Mouse (Mus musculus): ENCODE data around the gene Trim2.

Gene Trim2

GRCm38 (mm10) chr3:84181717-84182116 lies 125.0 kb downstream of the Trim2 start:
- DNase-seq: no peak

GRCm38 (mm10) chr3:84181102-84181501 lies 125.6 kb downstream of the Trim2 start:
- no peak for DNase-seq

GRCm38 (mm10) chr3:84180304-84180703 lies 126.4 kb downstream of the Trim2 start:
- no peak for DNase-seq

- no peak for DNase-seq
Measured at GRCm38 (mm10) chr3:84177834-84178233, 128.8 kb downstream of the Trim2 start.

- peak; percentile 79 to 89 for DNase-seq
Measured at GRCm38 (mm10) chr3:84175337-84176315, 131.1 kb downstream of the Trim2 start.

GRCm38 (mm10) chr3:84173581-84174154 lies 133.0 kb downstream of the Trim2 start, which contains the start of gene Gm6525:
Gene Gm6525, plus strand, starts transcription at chr3:84174104.
- no peak for DNase-seq

- peak in 1 of 2 experiments; percentile 33 for DNase-seq
Measured at GRCm38 (mm10) chr3:84172406-84172805, 134.3 kb downstream of the Trim2 start.

- DNase-seq: no peak
Measured at GRCm38 (mm10) chr3:84169393-84170005, 137.2 kb downstream of the Trim2 start.

- DNase-seq: no peak
Measured at GRCm38 (mm10) chr3:84168943-84169342, 137.7 kb downstream of the Trim2 start.

GRCm38 (mm10) chr3:84166073-84166472 lies 140.6 kb downstream of the Trim2 start:
- DNase-seq: no peak

GRCm38 (mm10) chr3:84165391-84165790 lies 141.3 kb downstream of the Trim2 start:
- DNase-seq: no peak

GRCm38 (mm10) chr3:84157559-84158350 lies 148.9 kb downstream of the Trim2 start:
- no peak for DNase-seq

GRCm38 (mm10) chr3:84157011-84157410 lies 149.7 kb downstream of the Trim2 start:
- no peak for DNase-seq

GRCm38 (mm10) chr3:84156105-84156504 lies 150.6 kb downstream of the Trim2 start:
- DNase-seq: no peak

GRCm38 (mm10) chr3:84155558-84156006 lies 151.1 kb downstream of the Trim2 start, which contains the start of gene Mnd1:
Gene Mnd1, minus strand, starts transcription at chr3:84155786.
- DNase-seq: peak; percentile 95 to 98

GRCm38 (mm10) chr3:84155146-84155545 lies 151.5 kb downstream of the Trim2 start:
- no peak for DNase-seq

- no peak for DNase-seq
Measured at GRCm38 (mm10) chr3:84154721-84155141, 151.9 kb downstream of the Trim2 start.

- no peak for DNase-seq
Measured at GRCm38 (mm10) chr3:84149831-84150230, 156.8 kb downstream of the Trim2 start.

GRCm38 (mm10) chr3:84140947-84141346 lies 165.7 kb downstream of the Trim2 start:
- DNase-seq: no peak

GRCm38 (mm10) chr3:84136509-84136908 lies 170.2 kb downstream of the Trim2 start:
- DNase-seq: no peak

- no peak for DNase-seq
Measured at GRCm38 (mm10) chr3:84135933-84136332, 170.7 kb downstream of the Trim2 start.

- DNase-seq: no peak
Measured at GRCm38 (mm10) chr3:84135387-84135786, 171.3 kb downstream of the Trim2 start.

Data from cerebellum, postnatal 25 days (tissue).